Mouse (Mus musculus) embryo, embryonic 11 days (tissue): Measurements from ENCODE around the gene Gm10320.

Experiments used
- DNase-seq: peaks from one replicate; pipeline ENCODE4 v3.0.0-alpha.2; 2015

The Gm10320 gene

GRCm38 (mm10) chr13:98502813-98503341 is 11.1 kb upstream of the Gm10320 start:
- peak; percentile 68 for DNase-seq

GRCm38 (mm10) chr13:98502236-98502812 is 10.5 kb upstream of the Gm10320 start:
- peak; percentile 46 for DNase-seq

DNA sequence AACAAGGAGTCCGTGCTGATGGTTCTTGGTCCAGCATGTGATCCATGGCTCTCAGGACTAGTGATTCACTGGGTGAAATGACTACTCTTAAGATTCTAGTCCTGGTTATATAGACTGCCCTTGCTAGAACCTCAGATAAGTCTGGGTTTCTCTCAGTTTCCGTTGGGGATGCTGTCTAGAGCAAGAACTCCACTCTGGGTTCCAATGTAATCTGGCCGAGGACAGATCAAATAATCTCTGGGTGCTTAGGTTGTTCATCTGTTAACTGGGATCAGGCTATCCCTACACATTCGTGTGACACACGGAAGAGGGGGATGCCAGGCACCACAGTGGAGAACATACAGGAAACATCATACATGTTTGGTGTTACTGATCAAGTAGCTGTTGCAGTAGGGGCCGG is 9.5 kb upstream of the Gm10320 start:
- DNase-seq: no peak

DNA sequence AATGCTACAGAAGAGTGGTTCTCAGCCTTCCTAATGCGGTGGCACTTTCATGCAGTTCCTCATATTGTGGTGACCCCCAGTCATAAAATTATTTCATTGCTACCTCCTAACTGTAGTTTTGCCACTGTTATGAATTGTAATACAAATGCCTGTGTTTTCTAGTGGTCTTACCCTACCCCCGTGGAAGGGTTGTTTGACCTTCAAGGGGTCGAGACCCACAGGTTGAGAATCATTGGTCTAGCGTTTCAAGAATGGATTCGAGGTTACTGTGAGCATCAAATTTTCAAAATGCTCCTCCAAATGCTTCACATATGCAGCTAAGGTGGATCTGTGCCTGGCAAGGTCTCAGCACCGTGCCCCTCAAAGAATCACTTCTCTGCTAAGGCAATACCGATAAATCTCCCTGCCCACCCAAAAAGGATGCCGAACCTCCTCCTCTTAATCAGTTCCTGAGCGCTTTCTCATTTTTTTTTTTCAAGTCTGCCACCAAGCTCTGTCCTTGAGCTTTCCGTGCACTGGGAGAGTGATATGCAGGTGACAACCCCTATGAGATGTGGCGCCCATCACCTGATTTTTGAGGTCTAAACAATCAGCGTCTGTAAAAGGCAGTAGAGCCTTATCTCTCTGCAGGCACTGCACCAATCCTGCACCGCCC is 8.8 kb upstream of the Gm10320 start:
- DNase-seq: no peak

DNA sequence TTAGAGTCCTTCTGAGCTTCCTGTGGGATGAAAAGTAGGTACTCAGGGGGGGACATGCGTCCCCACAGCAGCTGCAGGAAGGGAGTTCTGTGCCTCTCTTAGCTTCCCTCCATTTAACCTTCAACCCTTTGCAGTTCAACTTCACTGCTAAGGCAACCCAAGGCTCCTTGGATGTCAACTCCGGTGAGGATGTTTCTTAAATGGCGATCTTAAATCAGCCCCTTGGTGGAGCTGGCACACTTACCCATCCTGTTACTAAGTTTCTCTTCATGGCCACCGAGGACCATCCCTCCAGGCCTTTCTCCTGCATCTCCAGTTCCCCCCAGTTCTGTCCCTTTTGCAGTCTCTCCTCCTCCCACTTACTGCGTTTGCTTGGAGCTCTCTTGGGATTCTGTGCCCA is 6.8 kb upstream of the Gm10320 start:
- DNase-seq: no peak

DNA sequence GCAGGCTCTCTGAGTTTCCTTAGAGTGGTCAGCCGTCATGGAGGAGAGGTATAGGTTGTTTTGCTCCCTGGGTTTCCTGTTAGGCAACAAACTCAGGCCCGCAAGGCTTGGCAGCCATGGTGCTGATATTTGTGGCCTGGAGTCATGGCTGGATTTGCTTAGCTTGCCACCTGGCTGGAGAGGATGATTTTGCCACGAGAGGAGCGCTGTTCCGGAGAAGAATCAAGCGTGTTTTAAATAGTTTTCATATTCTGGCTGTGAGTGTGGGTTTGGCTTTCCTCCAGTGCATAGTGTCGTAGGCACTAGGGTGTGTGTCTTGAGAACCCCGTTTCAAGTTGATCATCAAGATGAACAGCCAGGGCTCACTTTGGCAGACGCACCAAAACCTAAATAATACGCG is 6.3 kb upstream of the Gm10320 start:
- DNase-seq: no peak

- DNase-seq: peak; percentile 55
Measured at GRCm38 (mm10) chr13:98496917-98497870, 5.4 kb upstream of the Gm10320 start.

- DNase-seq: no peak
Measured at GRCm38 (mm10) chr13:98494492-98495064, 2.8 kb upstream of the Gm10320 start.

GRCm38 (mm10) chr13:98492569-98493255 is 911 bp upstream of the Gm10320 start:
- DNase-seq: peak; percentile 65

GRCm38 (mm10) chr13:98486726-98487125 is 5.1 kb downstream of the Gm10320 start:
- no peak for DNase-seq

- no peak for DNase-seq
Measured at GRCm38 (mm10) chr13:98486161-98486560, 5.6 kb downstream of the Gm10320 start.

DNA sequence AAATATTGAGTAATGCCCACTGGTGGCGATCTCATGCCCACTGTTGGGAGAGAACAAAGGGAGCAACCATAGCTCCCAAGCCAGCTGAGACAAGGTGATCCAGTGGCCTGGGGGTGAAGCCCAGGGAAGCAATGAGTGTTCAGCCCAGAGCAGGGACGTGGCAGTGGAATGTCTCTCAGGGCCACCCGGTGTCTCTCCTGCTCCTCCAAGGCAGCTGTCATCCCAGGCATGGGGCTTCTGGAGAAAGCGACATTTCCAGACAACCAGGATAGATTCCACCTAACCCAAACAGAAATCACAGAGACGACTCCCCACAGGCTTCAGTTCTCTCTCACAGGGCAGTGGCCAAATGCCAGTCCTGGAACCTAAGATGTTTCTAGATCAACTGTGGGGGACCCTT is 6.4 kb downstream of the Gm10320 start:
- no peak for DNase-seq

DNA sequence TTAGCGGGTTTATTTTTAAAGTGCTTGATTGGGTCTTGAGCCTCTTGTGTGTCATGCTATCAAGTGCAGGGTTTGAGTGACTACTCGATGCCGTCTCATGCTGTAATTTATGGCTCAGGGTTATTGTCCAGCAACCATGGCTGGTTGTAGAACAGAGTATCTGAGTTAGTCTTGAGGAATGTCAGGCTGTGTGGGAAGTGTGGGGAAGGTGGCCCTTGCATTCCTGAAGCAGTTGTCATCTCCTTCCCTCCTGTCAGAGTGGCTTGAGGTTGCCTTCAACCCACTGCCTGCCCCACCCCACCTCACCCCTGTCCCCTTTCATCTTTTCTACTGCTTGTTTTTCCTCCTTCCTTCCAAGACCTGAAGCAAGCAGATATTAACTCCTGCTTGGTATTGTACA is 13.8 kb downstream of the Gm10320 start:
- DNase-seq: no peak

GRCm38 (mm10) chr13:98476839-98477495 is 14.8 kb downstream of the Gm10320 start:
- no peak for DNase-seq

DNA sequence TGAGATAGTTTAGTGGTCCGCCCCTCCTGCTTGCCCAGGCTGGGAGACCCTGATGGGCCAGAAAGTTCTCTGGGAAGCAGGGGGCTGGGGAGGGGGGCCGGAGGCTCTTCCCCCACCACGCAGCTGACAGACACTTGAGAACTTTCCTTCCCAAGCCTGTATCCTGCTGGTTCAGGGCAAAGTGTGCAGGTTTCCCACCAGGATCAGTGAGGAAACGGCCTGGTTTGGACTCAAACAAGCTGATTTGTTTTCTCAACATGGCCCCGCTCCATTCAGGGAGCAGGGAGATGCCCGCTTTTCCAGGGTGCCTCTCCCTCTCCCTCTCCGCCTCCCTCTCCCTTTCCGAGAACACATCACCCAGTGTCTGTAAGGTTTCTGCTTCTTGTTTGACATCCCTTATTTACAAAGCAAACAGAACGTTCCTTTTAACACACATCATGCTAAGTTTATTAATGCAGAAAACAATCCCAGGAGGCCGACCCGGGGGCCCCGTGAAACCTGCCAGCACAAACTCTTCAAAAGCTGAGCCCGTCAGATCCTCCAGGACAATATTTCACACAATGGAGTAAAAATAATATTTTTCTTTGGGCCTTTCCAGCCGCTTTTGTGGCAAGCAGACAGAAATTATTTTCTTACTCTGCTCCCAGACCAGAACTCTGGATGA is 15.5 kb downstream of the Gm10320 start:
- DNase-seq: peak; percentile 63

DNA sequence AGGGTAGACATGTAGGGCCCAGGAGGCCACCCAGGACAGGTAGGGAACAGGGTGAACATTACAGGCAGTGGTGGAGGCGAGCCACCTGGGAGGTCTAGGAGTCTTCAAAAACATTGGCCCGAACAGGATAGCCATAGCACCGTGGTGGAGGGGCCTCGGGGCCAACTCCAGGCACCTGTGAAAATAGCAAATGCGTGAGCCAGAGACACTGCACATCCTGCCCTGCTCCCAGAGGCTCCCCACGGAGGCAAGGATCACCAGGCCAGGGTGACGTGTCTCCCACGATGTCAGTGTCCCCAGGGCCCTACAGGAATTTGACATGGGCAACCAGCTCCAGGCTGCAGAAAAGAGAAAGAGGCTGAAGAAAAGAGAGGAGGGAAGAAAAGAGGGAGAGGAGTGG is 16.1 kb downstream of the Gm10320 start:
- DNase-seq: no peak

GRCm38 (mm10) chr13:98473034-98473433 is 18.8 kb downstream of the Gm10320 start:
- no peak for DNase-seq

DNA sequence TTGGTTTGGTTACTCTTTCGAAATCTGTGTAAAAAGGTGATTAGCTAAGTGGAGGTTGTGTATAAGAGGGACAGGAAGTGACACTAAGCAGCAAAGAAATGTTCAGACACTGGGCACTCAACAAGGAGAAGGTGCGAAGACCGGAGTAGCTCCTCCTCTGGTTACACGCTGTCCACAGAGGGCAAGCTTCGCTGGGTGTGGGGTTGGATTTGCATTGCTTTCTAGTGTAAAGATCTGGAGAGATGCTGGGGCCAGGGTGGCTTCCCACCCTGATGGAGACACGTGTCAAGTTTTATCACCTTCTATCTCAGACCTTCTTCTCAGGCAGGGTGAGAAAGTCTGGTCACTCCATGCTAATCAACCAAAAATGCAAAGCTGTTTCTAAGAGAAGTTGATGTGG is 20.0 kb downstream of the Gm10320 start:
- DNase-seq: no peak

DNA sequence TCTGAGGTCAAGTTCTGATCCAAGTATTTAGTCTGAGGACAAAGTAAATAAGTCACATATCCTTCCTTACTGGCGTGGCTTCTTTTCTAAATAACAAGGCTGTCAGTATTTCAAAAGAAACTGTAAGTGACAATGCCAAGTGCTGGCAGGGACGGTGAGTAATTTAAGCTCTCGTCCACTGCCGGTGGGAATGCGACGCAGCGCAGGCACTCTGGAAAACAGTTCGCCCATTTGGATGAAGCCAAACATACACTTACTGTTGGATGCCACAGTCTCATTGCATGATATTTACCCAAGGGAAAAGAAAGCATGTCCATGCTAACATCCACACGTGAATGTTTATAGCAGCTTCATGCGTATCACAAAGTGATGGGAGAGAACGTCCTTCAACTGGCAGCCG is 21.5 kb downstream of the Gm10320 start:
- no peak for DNase-seq

GRCm38 (mm10) chr13:98469916-98470315 is 21.9 kb downstream of the Gm10320 start:
- no peak for DNase-seq

DNA sequence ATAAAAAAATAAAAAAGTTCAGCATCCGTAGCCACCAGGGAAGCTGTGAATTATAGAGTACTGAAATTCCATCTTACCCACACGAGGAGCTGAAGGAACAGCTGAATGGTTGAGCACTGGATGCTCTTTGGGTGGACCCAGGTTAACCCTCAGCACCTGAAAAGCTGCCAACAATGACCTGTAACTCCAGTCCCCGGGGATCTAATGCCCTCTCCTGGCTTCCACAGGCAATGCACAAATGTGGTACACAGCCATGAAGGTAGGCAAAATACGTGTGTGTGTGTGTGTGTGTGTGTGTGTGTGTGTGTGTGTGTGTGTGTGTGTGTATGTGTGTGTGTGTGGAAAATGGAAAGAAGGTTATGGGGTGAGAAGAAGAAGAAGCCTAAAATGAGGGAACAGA is 30.3 kb downstream of the Gm10320 start:
- no peak for DNase-seq
